Mouse (Mus musculus) cerebellum, postnatal 25 days (tissue): ENCODE results near the gene 1600014C10Rik.

Source experiments
- DNase-seq, 2 experiments: peaks; one replicate each; pipeline ENCODE4 v3.0.0; 2021; ENCODE audit warnings: mixed read lengths in 2 of 2

The 1600014C10Rik gene

GRCm38 (mm10) chr7:38182962-38183687, at the start of gene 1600014C10Rik:
Gene 1600014C10Rik (plus strand): TSS chr7:38183217.
- peak in 1 of 2 experiments; percentile 63 for DNase-seq

- DNase-seq: no peak
These were observed 48.5 kb upstream of the 1600014C10Rik start for GRCm38 (mm10) chr7:38134471-38134870.

- no peak for DNase-seq
These were observed 42.7 kb upstream of the 1600014C10Rik start for GRCm38 (mm10) chr7:38140324-38140723.

- DNase-seq: peak; percentile 92 to 95
These were observed 41.1 kb upstream of the 1600014C10Rik start for GRCm38 (mm10) chr7:38141747-38142545.

GRCm38 (mm10) chr7:38147477-38147876, 35.5 kb upstream of the 1600014C10Rik start:
- no peak for DNase-seq

- DNase-seq: no peak
These were observed 31.2 kb upstream of the 1600014C10Rik start for GRCm38 (mm10) chr7:38151706-38152312.

GRCm38 (mm10) chr7:38152571-38152970, 30.4 kb upstream of the 1600014C10Rik start:
- DNase-seq: no peak

- DNase-seq: no peak
These were observed 27.2 kb upstream of the 1600014C10Rik start for GRCm38 (mm10) chr7:38155829-38156228.

- no peak for DNase-seq
These were observed 24.1 kb upstream of the 1600014C10Rik start for GRCm38 (mm10) chr7:38158764-38159458.

GRCm38 (mm10) chr7:38161438-38161837, 21.6 kb upstream of the 1600014C10Rik start:
- no peak for DNase-seq

GRCm38 (mm10) chr7:38163433-38164050, 19.5 kb upstream of the 1600014C10Rik start:
- no peak for DNase-seq

GRCm38 (mm10) chr7:38166930-38167645, 15.9 kb upstream of the 1600014C10Rik start:
- DNase-seq: no peak

GRCm38 (mm10) chr7:38167724-38168141, 15.3 kb upstream of the 1600014C10Rik start:
- peak; percentile 40 to 68 for DNase-seq

- DNase-seq: no peak
These were observed 9.1 kb upstream of the 1600014C10Rik start for GRCm38 (mm10) chr7:38173871-38174270.

GRCm38 (mm10) chr7:38174321-38175148, 8.5 kb upstream of the 1600014C10Rik start:
- DNase-seq: peak; percentile 42 to 54

- no peak for DNase-seq
These were observed 7.0 kb upstream of the 1600014C10Rik start for GRCm38 (mm10) chr7:38176056-38176455.

GRCm38 (mm10) chr7:38179896-38180295, 3.1 kb upstream of the 1600014C10Rik start:
- DNase-seq: no peak

- DNase-seq: no peak
These were observed 1.7 kb upstream of the 1600014C10Rik start for GRCm38 (mm10) chr7:38181366-38181765.

- peak; percentile 92 to 94 for DNase-seq
These were observed 438 bp upstream of the 1600014C10Rik start for GRCm38 (mm10) chr7:38182596-38182961.

- DNase-seq: peak; percentile 94 to 95
These were observed 846 bp downstream of the 1600014C10Rik start for GRCm38 (mm10) chr7:38183709-38184417.
